18 mouse cellular contexts compared by ENCODE assay signal in genomic region chr9:103597861-103598260, GRCm38 (mm10).
DNase-seq lines count a peak whose midpoint lies in the region; TF ChIP-seq lines count a peak whose summit lies in the region.
"Had no signal": no experiment of that assay in that cellular context is flagged by ENCODE, and none has a peak within 500 bp of the region (broad histone marks: within the 10 kb centered on the region; RNA-seq: fewer than 3 reads in every experiment).

No protein-coding gene starts in this region.

- DNase-seq in layer of hippocampus, adult 9-11 months, result peak; percentile 84
- no peak for DNase-seq in layer of hippocampus, postnatal 14 days (ENCODE audit: low spot score in 2 of 2)
- peak; percentile 97 for DNase-seq in fat pad, adult 2 months (ENCODE audit: extremely low read depth, low read depth, low spot score)
- DNase-seq in left cerebral cortex, postnatal 36 days (ENCODE audit: low spot score in 2 of 2), result peak; percentile 55 to 71
- DNase-seq in lung, postnatal 25 days (ENCODE audit: low spot score), result peak; percentile 25
- DNase-seq in kidney, postnatal 4 days, result no peak
- no peak for DNase-seq in thymus, postnatal 0 days (ENCODE audit: low spot score)
- no peak for DNase-seq in thymus, adult 2 months
- DNase-seq: cerebellum, adult 11-12 months; gastrocnemius, postnatal 10 days; heart, postnatal 10 days; retina, postnatal 1 day had no signal

- no peak for TF ChIP-seq CTCF in thymus, adult 2 months (IDR thresholded peaks at IDR 0.05; ENCODE audit: borderline replicate concordance, control insufficient read depth, extremely low read depth, insufficient read depth, low read length, poor library complexity)

- H3K4me3 ChIP-seq in thymus, adult 2 months (ENCODE audit: control insufficient read depth, insufficient read depth, low read length), result no peak overlapping the region
- H3K4me3 ChIP-seq: hindbrain, embryonic 13.5 days; intestine, embryonic 15.5 days; limb, embryonic 12.5 days; liver, embryonic 15.5 days; midbrain, embryonic 12.5 days had no signal

- intact Hi-C loops in left cerebral cortex, postnatal 36 days (cut with DNase I), result loop anchor here (5.0 kb wide), 1 partner anchor 106 kb away; no protein-coding TSS in a partner anchor

- WGBS in thymus, adult 2 months, result 82% methylated on average over 2 of the region's 2 CpGs

- H3K4me1 ChIP-seq in thymus, adult 2 months (replicated peaks; ENCODE audit: control insufficient read depth, insufficient read depth, low read length), result no peaks in the 10 kb centered on the region
- H3K4me1 ChIP-seq: intestine, embryonic 15.5 days; liver, embryonic 15.5 days had no signal

- no peaks in the 10 kb centered on the region for H3K27me3 ChIP-seq in thymus, adult 2 months (ENCODE audit: control insufficient read depth, insufficient read depth, low read length)
- H3K27me3 ChIP-seq: hindbrain, embryonic 13.5 days; intestine, embryonic 15.5 days; limb, embryonic 12.5 days; liver, embryonic 15.5 days had no signal

- H3K27ac ChIP-seq in thymus, adult 2 months (ENCODE audit: control insufficient read depth, insufficient read depth, low read length), result no peak overlapping the region
- H3K27ac ChIP-seq: hindbrain, embryonic 13.5 days; intestine, embryonic 15.5 days; kidney, postnatal 0 days; limb, embryonic 12.5 days; liver, embryonic 15.5 days; midbrain, embryonic 12.5 days had no signal

- no peak for TF ChIP-seq POLR2A in thymus, adult 2 months (IDR thresholded peaks at IDR 0.05; ENCODE audit: control insufficient read depth, extremely low read depth, insufficient read depth, low read length, poor library complexity)

- H3K36me3 ChIP-seq in thymus, adult 2 months (ENCODE audit: control insufficient read depth, insufficient read depth, low read length), result no peaks in the 10 kb centered on the region
- H3K36me3 ChIP-seq: hindbrain, embryonic 13.5 days; intestine, embryonic 15.5 days; limb, embryonic 12.5 days; liver, embryonic 15.5 days; midbrain, embryonic 12.5 days had no signal

Comparison
In these comparisons a context has a peak if more than half of its experiments do, and no peak if none do; other contexts are left out.
1. DNase-seq: peak in layer of hippocampus, adult 9-11 months (single experiment), fat pad, adult 2 months (single experiment), left cerebral cortex, postnatal 36 days (2 of 2) and lung, postnatal 25 days (single experiment); none in layer of hippocampus, postnatal 14 days (0 of 2), kidney, postnatal 4 days (0 of 2), thymus, postnatal 0 days (single experiment) and thymus, adult 2 months (single experiment).